Mouse (Mus musculus) thymus, postnatal 14 days (tissue): ENCODE measurements at regions not wholly inside any gene's neighbourhood (a gene's known extent, or its start where the extent isn't known, plus 50 kb on each side); places are given as distances from the start of the nearest gene placed in this dataset.
A peak's percentile ranks its signal among the peaks of the same experiment; 100 is the strongest.

Source experiments
- DNase-seq: peaks from one replicate; pipeline ENCODE4 v3.0.0; 2021

DNA sequence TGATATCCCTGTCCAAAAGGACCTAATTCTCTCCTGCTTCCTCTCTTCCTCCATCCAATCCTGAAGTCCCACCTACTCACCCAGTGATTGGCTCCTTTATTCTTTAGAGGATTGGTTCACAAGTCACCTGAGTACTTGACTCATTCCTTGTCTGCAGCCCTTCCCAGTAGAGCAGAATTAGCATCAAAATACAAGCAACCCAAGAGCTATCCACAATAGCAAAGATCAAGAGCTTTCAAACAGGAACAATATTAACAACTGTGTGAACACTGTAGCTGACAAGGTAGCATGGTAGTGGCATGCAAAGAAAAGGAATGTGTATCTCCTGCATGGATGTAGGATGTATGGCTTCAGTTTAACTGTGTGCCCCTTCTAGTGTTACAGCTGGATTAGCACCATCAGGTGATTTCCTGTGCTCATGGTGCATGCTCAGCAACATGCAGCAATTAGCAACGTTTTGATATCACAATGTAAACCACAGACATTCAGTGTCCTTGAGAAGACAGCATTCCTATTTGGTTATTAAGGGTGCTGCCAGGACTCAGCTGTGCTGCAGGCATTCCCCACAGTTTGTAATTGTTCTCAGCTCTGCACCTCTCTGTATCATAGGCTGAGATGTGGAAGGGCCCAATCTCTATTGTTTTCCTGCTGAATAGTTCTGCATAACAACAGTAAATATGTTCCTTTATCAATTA is 437.2 kb downstream of the Ptprc start:
- DNase-seq, result peak; percentile 12

DNA sequence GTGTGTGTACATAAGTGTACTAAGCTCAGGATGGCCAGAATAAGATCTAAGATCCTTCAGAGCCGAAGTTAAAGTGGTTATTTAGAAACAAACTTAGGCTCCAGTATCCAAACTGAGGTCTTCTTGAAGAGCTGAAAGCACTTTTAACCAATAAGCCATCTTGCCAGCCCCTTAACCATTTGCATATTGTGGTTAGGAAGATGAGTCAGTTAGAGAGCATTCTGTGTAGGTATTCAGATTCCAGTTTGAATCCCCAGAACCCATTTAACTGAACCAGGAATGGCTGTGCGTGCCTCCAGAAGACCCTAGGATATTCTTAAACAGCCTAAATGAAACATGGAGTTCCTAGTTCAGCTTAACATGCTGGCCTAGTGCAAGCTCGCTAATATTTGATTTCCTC is 471.6 kb downstream of the Ptprc start:
- DNase-seq, result no peak

GRCm38 (mm10) chr1:137698876-137699275 is 476.6 kb downstream of the Ptprc start:
- no peak for DNase-seq

DNA sequence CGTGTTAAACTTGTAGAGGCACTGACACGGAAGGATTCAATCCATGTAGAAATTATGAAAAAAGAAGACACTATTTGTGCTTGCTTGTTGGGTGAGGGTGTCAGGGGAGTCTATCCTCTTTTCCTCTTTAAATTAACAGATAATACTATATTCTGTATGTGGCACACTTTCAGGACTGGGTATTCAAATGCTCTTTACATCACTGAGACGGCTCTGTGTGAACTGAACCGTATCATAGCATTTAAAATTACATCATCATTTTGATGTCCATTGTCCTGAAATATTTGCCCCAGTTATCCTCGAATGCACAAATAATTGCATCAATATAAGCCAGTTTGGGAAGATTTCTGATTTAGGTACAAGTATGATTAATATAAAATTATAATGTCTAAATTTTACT is 478.2 kb downstream of the Ptprc start:
- no peak for DNase-seq

- DNase-seq, result no peak
These were observed 478.7 kb downstream of the Ptprc start for GRCm38 (mm10) chr1:137696796-137697195.

DNA sequence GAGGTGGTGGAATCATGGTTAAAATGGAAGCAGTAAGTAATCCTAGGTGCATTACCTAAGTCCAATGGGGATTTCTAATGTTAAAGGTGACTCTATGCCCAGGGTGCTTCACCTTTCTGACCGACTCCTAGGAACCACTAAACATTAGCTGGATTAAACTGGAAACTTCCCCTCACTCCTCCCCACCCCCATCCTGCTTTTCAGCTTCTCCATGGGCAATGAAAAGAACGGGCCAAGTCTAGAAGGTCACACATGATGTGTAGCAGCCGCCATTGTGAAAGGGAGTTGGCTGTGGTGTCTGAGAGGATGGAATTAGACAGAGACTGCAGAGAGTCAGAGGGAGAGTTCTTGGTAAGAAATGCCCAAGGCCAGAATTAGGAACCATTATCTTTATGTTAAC is 479.8 kb downstream of the Ptprc start:
- no peak for DNase-seq

DNA sequence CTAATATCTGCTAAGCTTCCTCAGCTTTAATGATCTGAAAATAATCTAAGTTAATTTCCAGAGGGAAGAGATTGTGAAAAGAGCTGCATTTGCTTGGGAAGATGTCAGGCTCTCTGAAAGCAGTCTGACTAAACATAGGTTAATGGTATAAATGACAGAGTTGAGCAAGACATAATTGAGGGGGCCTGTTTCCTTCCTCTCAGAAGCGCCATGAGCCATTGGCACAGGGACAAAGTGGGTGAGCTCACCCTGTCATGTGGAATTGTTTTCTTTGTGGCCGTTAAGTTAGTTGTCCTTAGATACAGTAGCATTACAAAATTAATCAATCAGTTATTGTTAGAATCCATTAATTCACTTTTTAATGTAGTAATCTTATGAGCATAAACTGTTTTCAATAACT is 483.0 kb downstream of the Ptprc start:
- DNase-seq, result no peak

- DNase-seq, result no peak
These were observed 484.5 kb downstream of the Ptprc start for GRCm38 (mm10) chr1:137690860-137691595.

- DNase-seq, result no peak
These were observed 504.9 kb downstream of the Ptprc start for GRCm38 (mm10) chr1:137670650-137671049.

DNA sequence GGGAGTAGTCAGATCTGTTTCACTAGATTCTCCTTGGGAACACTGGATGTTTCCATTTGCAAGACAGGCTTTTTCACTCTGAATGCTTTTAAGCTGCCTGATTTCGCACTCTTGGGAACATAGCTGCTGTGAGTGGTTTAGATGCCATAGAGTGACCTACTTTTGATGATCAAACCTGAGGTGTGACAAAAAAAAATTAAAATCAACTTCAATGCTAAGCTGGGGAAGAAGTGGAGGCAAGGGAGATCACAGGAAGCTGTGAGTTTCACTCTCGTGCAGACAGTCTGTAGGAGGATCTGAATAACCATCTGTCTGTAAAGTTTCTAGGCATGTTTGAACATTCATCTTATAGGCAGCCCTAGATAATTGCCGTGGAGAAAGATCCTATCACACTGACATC is 505.7 kb downstream of the Ptprc start:
- peak; percentile 47 for DNase-seq

DNA sequence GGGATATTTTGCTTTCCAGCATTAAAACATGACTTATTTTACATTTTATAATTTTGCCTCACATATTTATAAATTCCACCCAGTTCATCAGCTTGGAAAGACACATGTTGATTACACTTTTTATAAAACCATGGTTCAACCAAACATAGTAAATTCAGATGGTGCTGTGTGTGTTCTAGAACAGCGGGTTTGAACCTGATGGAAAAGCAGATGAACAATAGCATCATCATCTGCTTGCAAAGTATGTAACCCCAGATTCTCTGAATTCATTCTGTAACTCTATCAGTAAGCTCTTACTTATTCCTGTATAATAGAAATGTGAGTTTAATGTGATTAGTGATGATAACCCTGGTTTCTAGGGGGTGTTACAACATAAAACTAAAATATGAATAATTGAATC is 517.4 kb downstream of the Ptprc start:
- no peak for DNase-seq

- peak; percentile 44 for DNase-seq
These were observed 518.5 kb downstream of the Ptprc start for GRCm38 (mm10) chr1:137656900-137657458.

- no peak for DNase-seq
These were observed 521.3 kb downstream of the Ptprc start for GRCm38 (mm10) chr1:137654171-137654570.

GRCm38 (mm10) chr1:137653495-137653894 is 522.0 kb downstream of the Ptprc start:
- no peak for DNase-seq

DNA sequence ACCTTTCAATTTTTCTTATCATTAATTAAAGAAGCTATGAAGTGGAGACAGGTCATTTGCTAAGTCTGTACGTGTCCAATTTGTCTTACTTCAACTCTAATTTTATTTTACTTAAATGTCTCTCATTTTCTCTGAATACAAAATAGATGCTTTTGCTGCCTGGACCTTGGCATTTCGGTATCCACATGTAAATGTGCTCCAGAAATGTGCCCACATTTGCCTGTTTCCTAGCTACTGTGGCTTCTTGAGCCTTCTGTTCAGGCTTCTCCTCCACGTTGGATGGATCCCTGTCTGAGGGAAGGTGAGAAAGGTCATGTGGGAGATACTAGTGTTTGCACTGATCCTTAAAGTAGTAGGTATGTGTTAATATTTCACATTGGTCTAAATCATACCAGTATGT is 524.9 kb downstream of the Ptprc start:
- DNase-seq, result no peak

GRCm38 (mm10) chr1:137650082-137650481 is 525.4 kb downstream of the Ptprc start:
- peak; percentile 54 for DNase-seq

GRCm38 (mm10) chr1:137648832-137649231 is 526.7 kb downstream of the Ptprc start:
- no peak for DNase-seq

GRCm38 (mm10) chr1:137644601-137645040 is 530.9 kb downstream of the Ptprc start:
- no peak for DNase-seq

DNA sequence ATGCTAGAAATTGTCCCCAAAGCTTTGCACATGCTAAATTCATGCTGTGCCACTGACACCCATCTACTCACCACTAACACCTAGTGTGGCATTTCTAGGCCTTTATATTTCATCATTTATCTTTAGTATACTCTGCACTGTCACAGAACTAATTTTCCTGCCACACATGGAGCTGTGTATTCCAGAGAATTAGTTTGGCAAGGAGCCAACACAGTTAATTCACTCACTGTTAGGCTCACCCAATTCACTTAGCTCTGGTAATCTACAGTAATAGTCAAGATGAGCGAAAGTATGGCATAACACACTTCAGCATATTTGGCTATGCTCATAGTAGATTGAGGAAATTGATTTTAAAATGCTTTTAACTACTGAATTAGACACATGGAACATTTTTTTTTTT is 532.0 kb downstream of the Ptprc start:
- DNase-seq, result no peak

DNA sequence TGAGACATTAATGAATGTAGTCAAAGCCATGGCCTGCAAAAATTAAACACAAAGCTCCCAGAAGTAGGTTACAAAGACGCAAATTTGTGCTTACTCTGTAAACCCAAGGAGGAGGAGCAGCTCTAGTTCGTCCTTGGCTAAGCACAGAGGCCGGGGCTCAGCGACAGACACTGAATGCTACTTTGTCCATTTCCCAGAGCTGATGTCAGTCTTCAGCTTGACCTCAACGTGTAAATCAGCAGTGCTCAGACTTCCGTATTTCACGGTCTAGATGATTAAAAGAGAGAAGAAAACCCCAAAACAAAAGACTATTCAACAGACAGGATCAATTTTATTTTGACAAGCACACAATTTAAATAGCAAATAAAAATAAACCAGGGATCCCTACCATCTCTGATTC is 534.7 kb downstream of the Ptprc start:
- no peak for DNase-seq

DNA sequence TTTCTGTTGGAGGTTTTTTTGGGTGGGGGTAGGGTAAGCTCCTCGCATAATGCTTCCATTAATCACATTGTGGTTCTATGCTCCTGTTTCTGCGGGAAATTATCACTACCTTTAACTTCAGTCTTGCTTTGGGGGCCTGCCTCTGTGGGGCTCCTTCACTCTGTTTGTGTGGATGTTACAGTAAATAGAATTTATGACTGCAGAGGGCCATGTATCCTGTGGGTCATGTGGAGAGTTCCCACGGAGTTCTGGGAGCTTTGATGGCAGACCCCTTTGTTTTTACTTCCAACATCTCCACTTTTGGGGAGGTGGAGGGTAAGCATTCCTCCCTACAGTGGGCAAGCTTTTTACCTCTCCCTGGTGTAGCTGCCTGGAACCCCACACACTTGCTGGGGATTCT is 538.6 kb downstream of the Ptprc start:
- no peak for DNase-seq

DNA sequence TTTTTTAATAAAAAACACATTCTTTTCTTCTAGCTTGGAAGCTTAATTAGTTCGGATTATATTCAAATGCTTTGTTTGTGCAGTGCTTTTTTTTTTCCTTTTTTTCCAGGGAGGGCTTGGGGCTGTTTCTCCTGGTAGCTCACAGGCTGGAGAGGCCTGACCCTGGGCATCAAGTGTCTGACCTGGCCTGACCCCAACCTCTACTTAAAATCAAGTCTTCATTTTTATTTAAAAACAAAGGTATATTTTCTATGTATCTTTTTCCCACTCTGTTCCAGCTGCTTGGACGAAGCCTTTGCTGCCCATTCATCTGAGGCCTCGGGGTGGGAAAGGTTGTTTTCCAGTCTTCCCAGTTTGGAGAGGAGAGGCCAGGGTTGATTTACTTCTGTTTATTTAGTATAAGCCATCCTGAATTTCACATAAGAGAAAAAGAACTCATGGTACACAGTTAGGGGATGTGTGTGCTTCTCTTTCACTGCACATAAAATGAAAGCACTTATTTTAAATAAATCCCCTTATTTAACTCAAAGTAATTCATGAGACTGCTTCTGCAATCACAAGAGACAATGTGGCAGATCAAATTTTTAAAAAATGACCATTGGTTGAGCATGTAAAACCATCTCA is 539.1 kb downstream of the Ptprc start:
- DNase-seq, result no peak

DNA sequence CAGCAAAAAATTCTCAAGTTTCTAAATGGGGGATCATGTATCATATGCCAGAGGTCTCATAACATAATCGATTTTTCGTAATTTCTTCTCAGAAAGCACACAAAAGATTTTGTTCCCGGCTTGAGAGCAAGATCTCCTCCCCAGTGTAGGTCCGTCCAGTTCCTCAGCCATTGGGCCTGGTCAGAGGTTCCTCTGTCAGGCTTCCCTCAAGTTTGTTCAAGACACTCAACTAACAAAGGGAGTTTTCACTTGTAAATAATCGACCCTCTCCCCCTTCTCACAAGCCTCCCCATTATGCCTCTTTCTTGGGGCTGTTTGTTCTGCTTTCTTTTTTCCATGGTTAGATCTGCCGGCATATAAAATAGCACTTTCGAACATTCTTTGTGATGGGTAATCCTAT is 539.7 kb downstream of the Ptprc start:
- no peak for DNase-seq

- no peak for DNase-seq
These were observed 544.0 kb downstream of the Ptprc start for GRCm38 (mm10) chr1:137631546-137631945.
